Mouse (Mus musculus) lung, embryonic 16.5 days (tissue): ENCODE data around the gene Tenm4. TPM values are rescaled to one million over a fixed set of nuclear protein-coding genes. Genes with fewer than 3 reads are reported as not detected.
A peak's percentile ranks its signal among the peaks of the same experiment; 100 is the strongest.

Source experiments
- ATAC-seq: fragments of 200-750 bp; cut with Nextera tagmentation; 2 replicates; pipeline ENCODE4 v1.8.0; 2017; ENCODE audit warnings: low read depth, mild to moderate bottlenecking, moderate library complexity
- H3K27ac ChIP-seq: fragments of 300-500 bp; sonication (generic); 2 replicates; pipeline ENCODE4 v1.5.1; 2014; ENCODE audit warnings: mild to moderate bottlenecking, control low read depth, low read length
- H3K27me3 ChIP-seq: fragments of 300-500 bp; sonication (generic); 2 replicates; pipeline ENCODE4 v1.6.1; 2014; ENCODE audit warnings: low read depth, low read length, mixed read lengths; ENCODE audit not compliant: control insufficient read depth, insufficient read depth
- H3K36me3 ChIP-seq: fragments of 300-500 bp; sonication (generic); 2 replicates; pipeline ENCODE4 v1.6.1; 2014; ENCODE audit warnings: low read length; ENCODE audit not compliant: control insufficient read depth, insufficient read depth
- H3K4me1 ChIP-seq: fragments of 300-500 bp; sonication (generic); replicated peaks from 2 replicates; pipeline ENCODE4 v1.6.1; 2014; ENCODE audit warnings: low read length, mixed read lengths; ENCODE audit not compliant: control insufficient read depth, insufficient read depth
- H3K4me2 ChIP-seq: fragments of 300-500 bp; sonication (generic); 2 replicates; pipeline ENCODE4 v1.6.1; 2014; ENCODE audit warnings: low read depth, low read length, control low read depth
- H3K4me3 ChIP-seq: fragments of 300-500 bp; sonication (generic); 2 replicates; pipeline ENCODE4 v1.5.1; 2014; ENCODE audit warnings: mild to moderate bottlenecking, low read length, control low read depth
- H3K9ac ChIP-seq: fragments of 300-500 bp; sonication (generic); 2 replicates; pipeline ENCODE4 v1.6.1; 2014; ENCODE audit warnings: low read length, control low read depth
- H3K9me3 ChIP-seq: fragments of 300-500 bp; sonication (generic); 2 replicates; pipeline ENCODE4 v1.6.1; 2016; ENCODE audit warnings: low read length; ENCODE audit not compliant: control insufficient read depth
- WGBS: fragments of 180-500 bp; shearing (Covaris S2); extraction: QIAGEN DNeasy Blood & Tissue Kit; methylation state at CpG from one replicate; pipeline ENCODE4 v1.1.7; 2014; 5-methylcytosine and 5-hydroxymethylcytosine counted together
- polyA plus RNA-seq: library from polyadenylated mRNA; unstranded; fragments of >200 nt; fragmentation: Nextera tagmentation; extraction: Ambion mirVana; gene quantifications from 2 replicates; pipeline ENCODE4 v1.2.1, GENCODE M21; 2015

The Tenm4 gene
- polyA plus RNA-seq, 1 experiment from 2014 or later = 18.5 TPM

DNA sequence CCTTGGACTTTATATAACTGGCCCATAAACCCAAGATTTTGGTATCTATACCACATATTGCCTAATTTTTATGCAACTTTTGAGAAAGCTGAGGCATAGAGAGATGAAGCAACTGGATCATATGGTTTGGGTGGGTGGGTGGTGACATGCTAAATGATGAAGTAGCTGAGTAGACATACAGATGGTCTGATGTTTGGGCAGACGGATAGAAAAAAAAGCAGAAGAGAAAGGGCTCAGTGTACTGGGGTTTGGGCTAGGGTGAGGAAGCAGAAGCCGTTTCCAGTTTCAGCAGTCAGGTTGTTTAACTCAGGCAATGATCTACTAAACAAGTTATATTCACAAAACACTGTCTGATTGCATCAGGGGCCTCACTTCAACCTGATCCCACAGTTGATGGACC lies 619.3 kb downstream of the Tenm4 start:
- H3K27ac ChIP-seq = no peak overlapping the region
- H3K4me1 ChIP-seq = peaks cover 5% of the 10 kb centered on the region
- no peak overlapping the region for H3K9ac ChIP-seq
- no peaks in the 10 kb centered on the region for H3K9me3 ChIP-seq
- no peak overlapping the region for H3K4me2 ChIP-seq
- no peaks in the 10 kb centered on the region for H3K36me3 ChIP-seq
- 70% methylated on average over 2 of the region's 2 CpGs for WGBS
- no peak for ATAC-seq
- no peaks in the 10 kb centered on the region for H3K27me3 ChIP-seq
- no peak overlapping the region for H3K4me3 ChIP-seq

DNA sequence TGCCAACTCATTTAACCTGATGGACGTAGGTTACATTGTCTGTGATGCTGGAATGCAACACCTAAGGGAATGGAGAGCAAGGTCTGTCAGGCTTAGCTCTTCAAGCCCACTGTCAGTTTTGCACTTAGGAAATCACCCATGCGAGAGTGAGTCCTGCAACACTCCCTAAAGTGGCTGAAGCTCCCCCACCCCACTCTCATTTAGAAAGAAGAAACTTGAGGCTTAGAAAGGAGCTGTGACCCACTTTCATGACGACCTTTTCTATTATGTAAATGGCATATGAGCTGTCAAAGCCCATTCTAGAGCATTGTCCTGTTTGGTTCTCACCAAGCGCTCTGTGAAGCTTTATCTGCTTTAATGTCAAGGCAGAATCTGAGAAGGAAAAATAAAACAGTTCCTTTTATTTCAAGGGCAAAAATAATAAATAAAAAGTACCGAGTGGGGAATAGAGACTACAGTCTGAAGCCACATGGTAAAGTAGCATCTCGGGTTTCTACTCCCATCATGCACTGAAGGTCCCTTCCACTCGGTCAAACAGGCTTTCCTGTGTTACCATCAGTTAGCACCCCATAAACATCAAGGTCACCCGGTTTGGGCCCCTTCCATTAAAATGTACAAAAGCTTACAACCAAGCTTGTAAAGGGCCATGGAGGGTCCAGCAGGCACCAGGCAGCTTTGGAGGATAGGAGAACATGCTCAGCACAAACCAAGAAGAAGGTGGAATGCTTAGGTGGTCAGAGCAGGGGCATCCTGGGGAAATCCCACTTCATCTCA lies 621.6 kb downstream of the Tenm4 start:
- Histone ChIP-seq H3K4me2 (no peak overlapping the region), H3K27me3 (no peaks in the 10 kb centered on the region), H3K9ac (no peak overlapping the region), H3K27ac (no peak overlapping the region), H3K36me3 (no peaks in the 10 kb centered on the region), H3K9me3 (no peaks in the 10 kb centered on the region), H3K4me1 (peaks cover 27% of the 10 kb centered on the region), H3K4me3 (no peak overlapping the region)
- ATAC-seq = no peak
- WGBS = 54% methylated on average over 8 of the region's 8 CpGs

DNA sequence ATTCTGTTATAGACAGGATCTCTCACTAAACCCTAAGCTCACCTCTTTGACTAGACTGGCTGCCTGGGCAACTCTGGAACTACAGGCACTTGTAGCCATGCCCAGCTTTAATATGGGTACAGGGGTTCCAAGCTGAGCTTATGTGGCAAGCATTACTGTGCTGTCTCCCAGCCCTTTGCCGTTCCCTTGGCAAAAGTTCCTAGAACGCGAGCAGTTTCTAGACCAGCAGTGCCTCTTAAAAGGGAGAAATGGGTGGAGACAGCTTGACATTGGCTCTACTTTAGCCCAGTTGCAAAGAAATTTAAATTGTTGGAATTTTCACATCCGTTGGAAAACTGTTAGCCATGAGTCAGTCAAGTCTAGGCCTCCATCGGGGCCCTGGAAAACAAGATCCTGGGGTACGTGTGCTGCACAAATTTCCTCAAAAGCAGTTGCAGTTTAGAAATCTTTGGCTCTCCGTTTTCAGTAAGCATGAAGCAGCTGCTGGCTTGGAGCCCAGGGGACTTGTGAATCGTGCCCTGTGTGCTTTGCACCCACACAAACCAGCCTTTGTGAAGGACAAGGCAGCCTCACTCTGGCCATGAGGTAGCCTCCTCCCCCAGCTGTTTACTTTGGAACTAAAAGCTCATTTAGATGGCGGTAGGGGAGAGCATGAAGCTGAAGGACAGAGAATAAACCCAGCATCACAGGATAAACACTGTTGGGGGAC lies 625.1 kb downstream of the Tenm4 start:
- WGBS = 11% methylated on average over 9 of the region's 9 CpGs
- Histone ChIP-seq H3K9me3 (no peaks in the 10 kb centered on the region), H3K27me3 (no peaks in the 10 kb centered on the region), H3K4me3 (peak overlapping the region; percentile 24), H3K4me2 (peak overlapping the region; percentile 45), H3K36me3 (no peaks in the 10 kb centered on the region), H3K27ac (peak overlapping the region; percentile 97), H3K9ac (peak overlapping the region; percentile 44), H3K4me1 (peaks cover 38% of the 10 kb centered on the region)
- ATAC-seq = peak; percentile 92

DNA sequence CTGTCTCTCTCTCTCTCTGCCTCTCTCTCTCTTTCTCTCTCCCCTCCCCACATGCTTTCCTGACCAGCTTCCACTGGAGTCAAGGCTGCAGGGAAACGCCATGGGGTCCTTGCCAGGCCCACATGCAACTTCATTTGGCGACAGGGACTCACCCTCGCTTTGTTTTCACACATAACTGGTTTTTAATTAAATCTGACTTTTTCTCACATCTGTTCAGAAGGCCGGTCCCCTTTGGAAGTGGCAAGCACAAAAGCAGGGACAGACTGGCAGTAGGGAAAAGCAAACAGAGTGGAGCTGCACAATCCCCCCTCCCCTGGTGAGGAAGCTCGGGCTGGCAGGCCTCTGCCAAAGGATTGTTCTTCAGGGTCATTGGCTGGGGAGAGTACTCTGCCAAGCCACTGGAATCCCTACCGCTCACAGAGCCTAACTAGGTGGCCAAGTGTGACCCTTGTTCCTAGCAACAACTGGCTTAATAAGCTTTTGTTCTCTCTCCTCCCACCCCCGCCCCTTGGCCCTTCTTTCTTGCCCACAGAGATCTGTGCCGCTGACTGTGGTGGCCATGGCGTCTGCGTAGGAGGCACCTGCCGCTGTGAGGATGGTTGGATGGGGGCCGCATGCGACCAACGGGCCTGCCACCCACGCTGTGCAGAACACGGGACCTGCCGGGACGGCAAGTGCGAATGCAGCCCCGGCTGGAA lies 625.9 kb downstream of the Tenm4 start:
- peak overlapping the region; percentile 45 for H3K4me2 ChIP-seq
- no peaks in the 10 kb centered on the region for H3K27me3 ChIP-seq
- no peaks in the 10 kb centered on the region for H3K36me3 ChIP-seq
- peak overlapping the region; percentile 97 for H3K27ac ChIP-seq
- H3K9me3 ChIP-seq = no peaks in the 10 kb centered on the region
- H3K4me1 ChIP-seq = peaks cover 42% of the 10 kb centered on the region
- peak; percentile 75 for ATAC-seq
- peak overlapping the region; percentile 24 for H3K4me3 ChIP-seq
- H3K9ac ChIP-seq = peak overlapping the region; percentile 11
- WGBS = 55% methylated on average over 20 of the region's 20 CpGs

DNA sequence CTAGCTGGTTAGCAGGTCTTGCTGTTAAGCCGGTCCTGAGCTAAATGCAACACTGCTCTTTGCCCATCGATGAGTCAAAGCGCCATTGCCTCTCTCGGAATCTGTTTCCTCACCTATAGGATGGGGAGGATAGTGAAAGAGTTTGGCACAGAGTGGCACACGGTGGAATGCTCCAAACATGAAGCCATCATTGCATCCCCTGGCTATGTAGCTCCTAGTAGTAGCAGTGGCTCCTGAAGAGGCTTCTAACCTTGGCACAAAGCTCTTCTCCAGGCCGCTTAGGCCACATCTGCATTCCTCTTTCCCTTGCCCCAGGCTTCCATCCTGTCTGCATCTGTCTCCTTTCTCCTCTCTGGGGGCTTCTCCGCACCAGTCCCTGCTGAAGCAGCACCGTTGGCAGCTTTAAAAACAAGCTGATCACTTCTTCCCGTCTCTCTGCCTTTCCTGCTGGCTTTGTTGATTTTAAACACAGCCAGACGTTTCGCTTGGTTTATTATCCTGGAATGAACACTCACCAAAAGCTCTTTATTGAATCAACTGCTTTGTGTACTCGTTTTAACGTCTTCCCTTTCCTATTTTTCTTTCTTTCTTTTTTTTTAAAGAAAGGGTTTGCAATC lies 626.8 kb downstream of the Tenm4 start:
- 42% methylated on average over 13 of the region's 13 CpGs for WGBS
- H3K9ac ChIP-seq = peak overlapping the region; percentile 11
- peak overlapping the region; percentile 45 for H3K4me2 ChIP-seq
- H3K9me3 ChIP-seq = no peaks in the 10 kb centered on the region
- H3K27ac ChIP-seq = peak overlapping the region; percentile 97
- H3K36me3 ChIP-seq = no peaks in the 10 kb centered on the region
- H3K4me3 ChIP-seq = peak overlapping the region; percentile 24
- no peaks in the 10 kb centered on the region for H3K27me3 ChIP-seq
- ATAC-seq = no peak
- H3K4me1 ChIP-seq = peaks cover 42% of the 10 kb centered on the region

DNA sequence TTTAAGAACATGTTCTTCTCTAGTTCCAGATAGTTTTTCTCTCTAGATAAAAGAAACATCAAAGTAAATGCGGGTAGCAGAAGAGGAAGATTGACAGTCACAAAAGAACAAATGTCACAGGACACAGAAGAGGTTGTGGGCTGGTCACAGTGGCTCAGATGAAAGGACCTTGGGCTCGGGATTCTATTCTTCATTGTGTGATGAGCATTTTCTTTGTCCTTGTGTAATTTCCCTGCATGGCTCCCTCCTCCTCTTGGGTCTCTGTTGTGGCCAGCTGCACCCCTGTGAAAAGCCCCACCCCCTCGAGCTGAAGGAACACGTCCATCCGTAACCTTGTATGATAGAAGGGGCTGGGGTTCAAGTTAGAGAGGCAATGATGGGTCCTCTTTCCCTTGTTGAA lies 628.8 kb downstream of the Tenm4 start:
- H3K4me2 ChIP-seq = no peak overlapping the region
- no peak overlapping the region for H3K9ac ChIP-seq
- no peak overlapping the region for H3K4me3 ChIP-seq
- no peak overlapping the region for H3K27ac ChIP-seq
- WGBS = 56% methylated on average over 5 of the region's 5 CpGs
- no peak for ATAC-seq
- no peaks in the 10 kb centered on the region for H3K36me3 ChIP-seq
- H3K4me1 ChIP-seq = peaks cover 42% of the 10 kb centered on the region
- no peaks in the 10 kb centered on the region for H3K27me3 ChIP-seq
- H3K9me3 ChIP-seq = no peaks in the 10 kb centered on the region

DNA sequence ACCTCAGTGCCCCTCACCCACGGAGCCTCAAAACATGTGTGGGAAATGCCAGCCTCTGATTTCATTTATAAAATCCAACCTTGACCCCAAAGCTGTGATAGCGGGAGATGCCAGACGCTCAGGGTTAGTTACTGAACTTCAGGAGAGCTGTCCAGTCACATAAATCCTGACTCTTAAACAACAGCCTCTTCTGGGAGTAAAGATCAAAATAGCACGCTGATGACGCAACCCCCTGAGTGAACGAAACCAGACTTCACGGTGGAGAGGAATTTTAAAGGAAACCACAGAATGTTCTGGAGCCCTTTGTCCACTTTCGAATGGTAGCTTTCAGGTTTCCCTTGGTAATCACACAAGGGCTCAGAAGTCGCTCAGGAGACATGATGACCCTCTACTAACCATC lies 630.3 kb downstream of the Tenm4 start:
- 38% methylated on average over 9 of the region's 9 CpGs for WGBS
- H3K4me2 ChIP-seq = no peak overlapping the region
- ATAC-seq = no peak
- H3K4me3 ChIP-seq = no peak overlapping the region
- H3K36me3 ChIP-seq = no peaks in the 10 kb centered on the region
- H3K9me3 ChIP-seq = no peaks in the 10 kb centered on the region
- H3K27me3 ChIP-seq = no peaks in the 10 kb centered on the region
- peaks cover 28% of the 10 kb centered on the region for H3K4me1 ChIP-seq
- no peak overlapping the region for H3K9ac ChIP-seq
- H3K27ac ChIP-seq = 0 out of 2 replicates have a peak overlapping the region, but pooled peaks have one; percentile 7

DNA sequence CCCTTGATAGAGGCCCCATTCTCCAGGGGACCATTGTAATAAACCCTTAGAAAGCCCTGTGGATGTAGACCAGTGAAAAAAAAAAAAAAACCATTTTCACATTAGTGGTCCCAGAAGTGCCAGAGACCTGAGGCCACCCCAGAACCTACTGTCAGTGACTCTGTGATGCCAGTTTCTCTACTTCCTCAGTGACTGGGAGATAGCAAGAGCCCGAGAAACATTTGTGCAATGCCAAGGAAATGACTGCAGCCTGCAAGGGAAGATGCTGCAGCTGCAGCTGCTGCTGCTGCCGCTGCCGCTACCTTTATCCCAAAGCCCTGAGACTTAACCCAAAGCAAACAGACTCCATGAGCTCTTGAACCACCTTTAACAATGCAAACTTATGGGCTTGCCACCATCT lies 631.2 kb downstream of the Tenm4 start:
- H3K27me3 ChIP-seq = no peaks in the 10 kb centered on the region
- 76% methylated on average over 3 of the region's 3 CpGs for WGBS

DNA sequence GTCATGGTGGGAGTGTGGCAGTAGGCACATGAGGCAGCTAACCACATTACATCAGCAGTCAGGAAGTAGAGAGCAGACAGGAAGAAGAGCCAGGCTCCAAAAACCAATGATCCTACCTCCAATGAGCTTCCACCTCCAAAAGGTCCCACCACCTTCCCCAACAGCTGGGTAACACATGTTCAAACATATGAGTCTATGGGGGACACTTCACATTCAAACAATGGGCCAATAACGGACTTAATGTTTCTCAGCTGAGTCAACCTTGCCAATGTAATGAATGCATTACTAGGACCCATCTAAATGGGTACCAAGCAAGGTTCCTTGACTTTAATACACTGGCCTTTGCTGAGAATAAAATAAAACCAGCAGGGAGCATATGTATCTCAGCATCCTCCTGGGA lies 635.5 kb downstream of the Tenm4 start:
- no peak overlapping the region for H3K4me2 ChIP-seq
- ATAC-seq = no peak
- H3K9me3 ChIP-seq = no peaks in the 10 kb centered on the region
- no peak overlapping the region for H3K4me3 ChIP-seq
- peaks cover 6% of the 10 kb centered on the region for H3K4me1 ChIP-seq
- H3K27me3 ChIP-seq = no peaks in the 10 kb centered on the region
- H3K27ac ChIP-seq = no peak overlapping the region
- no peak overlapping the region for H3K9ac ChIP-seq
- no peaks in the 10 kb centered on the region for H3K36me3 ChIP-seq
- WGBS = 83% methylated on average over 1 of the region's 1 CpGs

More for the DNA sequence above, 631.2 kb downstream of the Tenm4 start:
- no peak overlapping the region for H3K4me3 ChIP-seq
- H3K27ac ChIP-seq = no peak overlapping the region
- H3K36me3 ChIP-seq = no peaks in the 10 kb centered on the region
- H3K4me2 ChIP-seq = no peak overlapping the region
- no peak overlapping the region for H3K9ac ChIP-seq
- peaks cover 21% of the 10 kb centered on the region for H3K4me1 ChIP-seq
- no peak for ATAC-seq
- no peaks in the 10 kb centered on the region for H3K9me3 ChIP-seq
